Mouse (Mus musculus) liver, adult 2 months (tissue): ENCODE results near the gene Psmd12. TPM values are rescaled to one million over a fixed set of nuclear protein-coding genes. Genes with fewer than 3 reads are reported as not detected.
A peak's percentile ranks its signal among the peaks of the same experiment; 100 is the strongest.

Source experiments
- DNase-seq: peaks from one replicate; pipeline ENCODE4 v3.0.0-alpha.2; 2011; ENCODE audit warnings: low read depth, low spot score; ENCODE audit errors: extremely low read depth
- H3K27ac ChIP-seq: fragments of 200-500 bp; replicated peaks from 2 replicates; pipeline ENCODE4 v1.5.1; 2012; ENCODE audit warnings: low read depth, mild to moderate bottlenecking, control low read depth, inconsistent platforms, low read length; ENCODE audit not compliant: insufficient read depth
- H3K27me3 ChIP-seq: fragments of 200-500 bp; 2 replicates; pipeline ENCODE4 v1.6.1; 2012; ENCODE audit warnings: mild to moderate bottlenecking, moderate library complexity, low read length, inconsistent platforms; ENCODE audit not compliant: control insufficient read depth, insufficient read depth
- H3K36me3 ChIP-seq: fragments of 200-500 bp; 2 replicates; pipeline ENCODE4 v1.6.1; 2012; ENCODE audit warnings: low read length, inconsistent platforms; ENCODE audit not compliant: control insufficient read depth, insufficient read depth
- H3K4me1 ChIP-seq: fragments of 200-500 bp; 2 replicates; pipeline ENCODE4 v1.6.1; 2011; ENCODE audit warnings: low read length; ENCODE audit not compliant: control insufficient read depth, insufficient read depth
- H3K4me3 ChIP-seq: fragments of 200-500 bp; 2 replicates; pipeline ENCODE4 v1.5.1; 2011; ENCODE audit warnings: low read depth, mild to moderate bottlenecking, control low read depth, low read length, moderate library complexity; ENCODE audit not compliant: insufficient read depth
- H3K79me2 ChIP-seq: fragments of 200-500 bp; 2 replicates; pipeline ENCODE4 v1.6.1; 2012; ENCODE audit warnings: inconsistent platforms, mild to moderate bottlenecking, low read length, moderate library complexity; ENCODE audit not compliant: control insufficient read depth, insufficient read depth
- H3K9ac ChIP-seq: fragments of 200-500 bp; 2 replicates; pipeline ENCODE4 v1.6.1; 2012; ENCODE audit warnings: low read depth, mild to moderate bottlenecking, control low read depth, inconsistent platforms, low read length
- CTCF ChIP-seq: fragments of 200-500 bp; IDR thresholded peaks from 2 replicates; pipeline ENCODE4 v1.5.1; 2011; ENCODE audit warnings: low read depth, low read length, control low read depth
- POLR2A ChIP-seq: fragments of 200-500 bp; IDR thresholded peaks from 2 replicates; pipeline ENCODE4 v1.6.1; 2011; ENCODE audit warnings: low read length, control low read depth; ENCODE audit not compliant: insufficient read depth; ENCODE audit errors: extremely low read depth
- WGBS: fragments of 180-500 bp; shearing (Covaris S2); methylation state at CpG from one replicate; pipeline ENCODE4 v1.1.7; 2018; 5-methylcytosine and 5-hydroxymethylcytosine counted together
- polyA plus RNA-seq: library from polyadenylated mRNA; depleted of rRNA; stranded (reverse); fragments of >200 nt; gene quantifications from 2 replicates; pipeline ENCODE4 v1.2.3, GENCODE M21; 2012; rRNA removed
- total RNA-seq: library from RNA; depleted of rRNA; stranded (reverse); fragments of >200 nt; gene quantifications from 2 replicates; pipeline ENCODE4 v1.2.3, GENCODE M21; 2014; rRNA removed

Gene Psmd12
- total RNA-seq (53.5 and 54.7 TPM in 2 replicates), polyA plus RNA-seq (14.5 and 15.9 TPM in 2 replicates)

GRCm38 (mm10) chr11:107479053-107479861 is at the start of gene Psmd12:
TSS of gene Psmd12 (plus strand) at chr11:107479484.
- peak; percentile 82 for DNase-seq
- TF ChIP-seq POLR2A (peak; percentile 61; the same call in 1 of the 2 replicates), CTCF (no peak)
- H3K9ac ChIP-seq: peak within 1 kb of the TSS; percentile 91
- peaks cover 8% of the 10 kb centered on the region; the same call in 1 of the 2 replicates for H3K4me1 ChIP-seq
- H3K4me3 ChIP-seq: peak within 1 kb of the TSS; percentile 78
- no peaks in the 10 kb centered on the region for H3K36me3 ChIP-seq
- no peaks in the 10 kb centered on the region for H3K27me3 ChIP-seq
- peak within 1 kb of the TSS; percentile 86 for H3K27ac ChIP-seq
- under 1% methylated on average over 51 of the region's 51 CpGs for WGBS
- peaks cover 25% of the 10 kb centered on the region for H3K79me2 ChIP-seq

- Histone ChIP-seq H3K4me1 (peaks cover 20% of the 10 kb centered on the region), H3K27ac (peak overlapping the region; percentile 11), H3K27me3 (no peaks in the 10 kb centered on the region), H3K4me3 (no peak overlapping the region), H3K9ac (no peak overlapping the region), H3K36me3 (no peaks in the 10 kb centered on the region), H3K79me2 (peaks cover 31% of the 10 kb centered on the region)
- TF ChIP-seq POLR2A (no peak), CTCF (no peak)
- WGBS: 28% methylated on average over 7 of the region's 7 CpGs
- peak; percentile 56 for DNase-seq
Observed at GRCm38 (mm10) chr11:107431197-107431965, 47.9 kb upstream of the Psmd12 start.

GRCm38 (mm10) chr11:107435776-107436449 is 43.4 kb upstream of the Psmd12 start:
- H3K27ac ChIP-seq: no peak overlapping the region
- no peak for TF ChIP-seq POLR2A
- no peak for TF ChIP-seq CTCF
- no peaks in the 10 kb centered on the region for H3K27me3 ChIP-seq
- peaks cover 11% of the 10 kb centered on the region for H3K4me1 ChIP-seq
- H3K36me3 ChIP-seq: no peaks in the 10 kb centered on the region
- no peak overlapping the region for H3K4me3 ChIP-seq
- 98% methylated on average over 6 of the region's 6 CpGs for WGBS
- no peak for DNase-seq
- H3K9ac ChIP-seq: no peak overlapping the region
- peaks cover 40% of the 10 kb centered on the region for H3K79me2 ChIP-seq

- Histone ChIP-seq H3K27ac (no peak overlapping the region), H3K9ac (no peak overlapping the region), H3K36me3 (no peaks in the 10 kb centered on the region), H3K27me3 (no peaks in the 10 kb centered on the region), H3K79me2 (peaks cover 48% of the 10 kb centered on the region), H3K4me3 (no peak overlapping the region), H3K4me1 (peaks cover 2% of the 10 kb centered on the region; the same call in 1 of the 2 replicates)
- DNase-seq: no peak
- whole genome bisulfite sequencing: 88% methylated on average over 4 of the region's 4 CpGs
- TF ChIP-seq POLR2A: no peak
- TF ChIP-seq CTCF: no peak
Observed at GRCm38 (mm10) chr11:107437723-107438122, 41.6 kb upstream of the Psmd12 start.

- no peak for DNase-seq
- H3K36me3 ChIP-seq: no peaks in the 10 kb centered on the region
- H3K27ac ChIP-seq: no peak overlapping the region
- WGBS: 90% methylated on average over 3 of the region's 3 CpGs
- H3K27me3 ChIP-seq: no peaks in the 10 kb centered on the region
- TF ChIP-seq CTCF (no peak), POLR2A (no peak)
- H3K9ac ChIP-seq: no peak overlapping the region
- H3K4me3 ChIP-seq: no peak overlapping the region
- peaks cover 48% of the 10 kb centered on the region for H3K79me2 ChIP-seq
- peaks cover 2% of the 10 kb centered on the region; the same call in 1 of the 2 replicates for H3K4me1 ChIP-seq
Observed at GRCm38 (mm10) chr11:107438140-107438539, 41.1 kb upstream of the Psmd12 start.
